Mouse (Mus musculus) E14TG2a.4 (cell line): ENCODE measurements around the gene Zfp598.

Source experiments
- CTCF ChIP-seq: conservative IDR thresholded peaks from 2 replicates; pipeline ENCODE4 v1.5.1; 2014; ENCODE audit warnings: low read length
- POU5F1 ChIP-seq: IDR thresholded peaks from 2 replicates; pipeline ENCODE4 v1.6.1; 2014; ENCODE audit warnings: low read length, borderline replicate concordance

GRCm38 (mm10) chr17:24636781-24637481, 32.6 kb upstream of the Zfp598 start:
- TF ChIP-seq CTCF (no peak), POU5F1 (no peak)
